Mouse (Mus musculus): ENCODE results near the gene Cyp2d22.

DNA sequence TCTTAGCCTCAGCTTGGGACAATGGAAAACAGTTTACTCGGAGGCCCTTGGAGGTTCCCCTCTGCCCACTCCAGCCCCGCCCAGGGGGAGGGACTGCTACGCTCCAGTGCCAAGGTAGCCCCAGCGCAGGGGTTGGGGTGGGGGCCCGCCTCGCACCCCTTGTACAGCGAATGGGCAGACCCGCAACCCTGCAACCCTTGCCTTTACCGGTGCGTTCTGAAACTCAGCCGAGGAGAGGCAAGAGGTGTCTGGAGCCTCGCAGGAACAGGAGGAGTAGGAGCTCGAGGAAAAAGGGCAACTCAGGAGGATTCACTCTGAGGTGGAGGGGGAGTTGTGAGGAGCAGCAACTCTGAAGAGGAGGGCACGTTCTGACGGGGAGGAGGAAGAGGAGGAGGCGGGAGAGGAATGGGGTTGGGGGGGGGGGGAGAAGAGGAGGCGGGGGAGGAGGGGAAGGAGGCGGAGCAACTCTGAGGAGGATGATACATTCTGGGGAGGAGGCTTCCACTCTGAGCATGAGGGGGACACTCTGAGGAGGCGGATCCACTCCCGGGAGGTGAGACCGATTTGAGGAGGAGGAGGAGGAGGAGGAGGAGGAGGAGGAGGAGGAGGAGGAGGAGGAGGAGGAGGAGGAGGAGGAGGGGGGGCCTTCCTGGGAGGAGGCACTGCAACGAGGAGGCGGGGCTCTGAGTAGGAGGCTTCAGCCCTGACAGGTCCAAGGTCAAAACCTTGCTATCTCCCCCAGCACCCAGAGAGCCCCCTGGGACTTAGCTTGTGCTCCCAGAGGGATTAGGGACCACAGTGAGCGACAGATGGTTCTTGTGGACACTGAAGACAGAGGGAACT is at the start of gene Cyp2d22:
- TF ChIP-seq CTCF (IDR thresholded peaks at IDR 0.05; ENCODE audit: control insufficient read depth, insufficient read depth, insufficient replicate concordance, low read depth, low read length): no peak
- TF ChIP-seq POLR2A (IDR thresholded peaks at IDR 0.05; ENCODE audit: control insufficient read depth, low read depth, low read length): peak; percentile 11; the same call in 1 of the 2 replicates
